Mouse (Mus musculus) midbrain, embryonic 14.5 days (tissue): Measurements from ENCODE around the gene Cacnb2. TPM values are rescaled to one million over a fixed set of nuclear protein-coding genes. Genes with fewer than 3 reads are reported as not detected.

Experiments
- ATAC-seq: fragments of 200-750 bp; cut with Nextera tagmentation; 2 replicates; pipeline ENCODE4 v1.8.0; 2017; ENCODE audit warnings: moderate number of reproducible peaks, moderate library complexity; ENCODE audit not compliant: low FRiP score, low TSS enrichment
- DNase-seq: peaks from one replicate; pipeline ENCODE4 v3.0.0-alpha.2; 2015
- H3K27ac ChIP-seq: fragments of 300-500 bp; sonication (generic); replicated peaks from 2 replicates; pipeline ENCODE4 v1.5.1; 2014; ENCODE audit warnings: mild to moderate bottlenecking, low read depth, low read length, moderate library complexity
- H3K27me3 ChIP-seq: fragments of 300-500 bp; sonication (generic); 2 replicates; pipeline ENCODE4 v1.6.1; 2014; ENCODE audit warnings: low read length, control low read depth, mixed read lengths; ENCODE audit not compliant: control insufficient read depth, insufficient read depth
- H3K36me3 ChIP-seq: fragments of 300-500 bp; sonication (generic); 2 replicates; pipeline ENCODE4 v1.6.1; 2014; ENCODE audit warnings: low read length, control low read depth; ENCODE audit not compliant: control insufficient read depth, insufficient read depth
- H3K4me1 ChIP-seq: fragments of 300-500 bp; sonication (generic); 2 replicates; pipeline ENCODE4 v1.6.1; 2014; ENCODE audit warnings: mild to moderate bottlenecking, antibody characterized with exemption, low read length, control low read depth; ENCODE audit not compliant: control insufficient read depth, insufficient read depth
- H3K4me2 ChIP-seq: fragments of 300-500 bp; sonication (generic); 2 replicates; pipeline ENCODE4 v1.6.1; 2014; ENCODE audit warnings: mild to moderate bottlenecking, low read length, moderate library complexity
- H3K4me3 ChIP-seq: fragments of 300-500 bp; sonication (generic); replicated peaks from 2 replicates; pipeline ENCODE4 v1.5.1; 2014; ENCODE audit warnings: low read depth, low read length
- H3K9ac ChIP-seq: fragments of 300-500 bp; sonication (generic); replicated peaks from 2 replicates; pipeline ENCODE4 v1.6.1; 2014; ENCODE audit warnings: mild to moderate bottlenecking, low read length, moderate library complexity
- H3K9me3 ChIP-seq: fragments of 300-500 bp; sonication (generic); 2 replicates; pipeline ENCODE4 v1.6.1; 2016; ENCODE audit warnings: low read length, control low read depth, mixed read lengths; ENCODE audit not compliant: control insufficient read depth
- WGBS: fragments of 180-500 bp; shearing (Covaris S2); extraction: QIAGEN DNeasy Blood & Tissue Kit; methylation state at CpG from one replicate; pipeline ENCODE4 v1.1.7; 2014; 5-methylcytosine and 5-hydroxymethylcytosine counted together
- polyA plus RNA-seq: library from polyadenylated mRNA; unstranded; fragments of >200 nt; fragmentation: Nextera tagmentation; extraction: Ambion mirVana; gene quantifications from 2 replicates; pipeline ENCODE4 v1.2.1, GENCODE M21; 2014

Gene Cacnb2
- polyA plus RNA-seq, 1 experiment from 2014 or later, result 5.9 TPM

DNA sequence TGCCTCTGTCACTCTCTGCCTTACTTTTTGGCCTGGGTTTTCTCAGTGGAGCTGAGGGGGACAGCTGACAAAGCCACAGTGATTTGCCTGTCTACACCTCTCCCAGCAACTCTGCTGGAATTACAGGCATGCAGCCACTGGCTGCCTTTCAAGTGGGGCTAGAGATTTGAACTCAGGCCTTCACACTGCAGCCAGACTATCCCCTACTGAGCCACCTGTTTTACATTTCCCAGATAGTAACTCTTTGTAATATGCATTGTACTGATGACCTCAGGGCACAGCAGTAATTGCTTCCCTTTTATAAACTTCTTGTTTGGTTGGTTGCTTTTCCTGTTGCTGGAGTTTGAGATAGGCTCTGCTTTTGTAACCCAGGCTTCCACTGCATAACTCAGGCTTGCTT, 220.2 kb downstream of the Cacnb2 start:
- no peaks in the 10 kb centered on the region for H3K27me3 ChIP-seq
- H3K9ac ChIP-seq, result no peak overlapping the region
- no peaks in the 10 kb centered on the region for H3K4me1 ChIP-seq
- H3K4me3 ChIP-seq, result no peak overlapping the region
- H3K36me3 ChIP-seq, result no peaks in the 10 kb centered on the region
- DNase-seq, result no peak
- H3K4me2 ChIP-seq, result no peak overlapping the region
- H3K27ac ChIP-seq, result no peak overlapping the region
- H3K9me3 ChIP-seq, result no peaks in the 10 kb centered on the region
- no peak for ATAC-seq

- Histone ChIP-seq H3K27me3 (no peaks in the 10 kb centered on the region), H3K36me3 (no peaks in the 10 kb centered on the region), H3K9me3 (no peaks in the 10 kb centered on the region), H3K4me2 (no peak overlapping the region), H3K4me3 (no peak overlapping the region), H3K27ac (no peak overlapping the region), H3K9ac (no peak overlapping the region), H3K4me1 (0 out of 2 replicates have a peak, but pooled peaks cover under 1% of the 10 kb centered on the region)
- WGBS, result 65% methylated on average over 11 of the region's 11 CpGs
- no peak; the same call in 1 of the 2 replicates for ATAC-seq
- DNase-seq, result no peak
Measured at GRCm38 (mm10) chr2:14823816-14824348, 221.0 kb downstream of the Cacnb2 start.

- H3K4me3 ChIP-seq, result no peak overlapping the region
- DNase-seq, result no peak
- H3K36me3 ChIP-seq, result no peaks in the 10 kb centered on the region
- no peak overlapping the region for H3K27ac ChIP-seq
- H3K27me3 ChIP-seq, result no peaks in the 10 kb centered on the region
- H3K4me1 ChIP-seq, result 0 out of 2 replicates have a peak, but pooled peaks cover 5% of the 10 kb centered on the region
- H3K9me3 ChIP-seq, result no peaks in the 10 kb centered on the region
- no peak overlapping the region for H3K9ac ChIP-seq
- H3K4me2 ChIP-seq, result no peak overlapping the region
- no peak for ATAC-seq
- WGBS, result 61% methylated on average over 4 of the region's 4 CpGs
Measured at GRCm38 (mm10) chr2:14825146-14825545, 222.3 kb downstream of the Cacnb2 start.

DNA sequence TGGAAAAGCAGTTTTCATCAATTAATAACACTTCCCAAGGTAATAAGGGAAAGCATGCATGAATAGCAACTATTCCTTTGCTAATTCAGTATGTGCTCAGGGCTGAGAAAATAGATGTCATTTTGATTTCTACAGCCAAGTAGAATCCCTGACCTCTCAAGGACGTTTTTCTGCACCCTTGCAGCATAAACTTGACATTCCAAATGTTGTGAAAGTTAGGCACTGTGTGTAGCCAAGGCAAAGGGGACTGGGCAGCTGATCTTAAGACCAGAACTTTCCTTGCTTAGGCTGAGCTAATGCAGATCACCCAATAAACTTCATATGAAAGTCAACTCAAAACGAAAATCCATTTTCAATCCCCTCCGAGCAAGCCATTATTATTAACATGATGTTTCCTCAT, 226.6 kb downstream of the Cacnb2 start:
- WGBS, result 65% methylated on average over 3 of the region's 3 CpGs
- Histone ChIP-seq H3K27me3 (no peaks in the 10 kb centered on the region), H3K4me1 (0 out of 2 replicates have a peak, but pooled peaks cover 5% of the 10 kb centered on the region), H3K36me3 (no peaks in the 10 kb centered on the region), H3K9me3 (no peaks in the 10 kb centered on the region), H3K27ac (no peak overlapping the region), H3K9ac (no peak overlapping the region), H3K4me3 (no peak overlapping the region), H3K4me2 (no peak overlapping the region)
- no peak for ATAC-seq
- DNase-seq, result no peak

GRCm38 (mm10) chr2:14831308-14831707, 228.4 kb downstream of the Cacnb2 start:
- 0 out of 2 replicates have a peak, but pooled peaks cover 5% of the 10 kb centered on the region for H3K4me1 ChIP-seq
- H3K4me2 ChIP-seq, result no peak overlapping the region
- no peaks in the 10 kb centered on the region for H3K27me3 ChIP-seq
- no peak overlapping the region for H3K9ac ChIP-seq
- no peaks in the 10 kb centered on the region for H3K9me3 ChIP-seq
- DNase-seq, result no peak
- ATAC-seq, result no peak
- no peaks in the 10 kb centered on the region for H3K36me3 ChIP-seq
- H3K27ac ChIP-seq, result no peak overlapping the region
- 74% methylated on average over 2 of the region's 2 CpGs for WGBS
- no peak overlapping the region for H3K4me3 ChIP-seq

DNA sequence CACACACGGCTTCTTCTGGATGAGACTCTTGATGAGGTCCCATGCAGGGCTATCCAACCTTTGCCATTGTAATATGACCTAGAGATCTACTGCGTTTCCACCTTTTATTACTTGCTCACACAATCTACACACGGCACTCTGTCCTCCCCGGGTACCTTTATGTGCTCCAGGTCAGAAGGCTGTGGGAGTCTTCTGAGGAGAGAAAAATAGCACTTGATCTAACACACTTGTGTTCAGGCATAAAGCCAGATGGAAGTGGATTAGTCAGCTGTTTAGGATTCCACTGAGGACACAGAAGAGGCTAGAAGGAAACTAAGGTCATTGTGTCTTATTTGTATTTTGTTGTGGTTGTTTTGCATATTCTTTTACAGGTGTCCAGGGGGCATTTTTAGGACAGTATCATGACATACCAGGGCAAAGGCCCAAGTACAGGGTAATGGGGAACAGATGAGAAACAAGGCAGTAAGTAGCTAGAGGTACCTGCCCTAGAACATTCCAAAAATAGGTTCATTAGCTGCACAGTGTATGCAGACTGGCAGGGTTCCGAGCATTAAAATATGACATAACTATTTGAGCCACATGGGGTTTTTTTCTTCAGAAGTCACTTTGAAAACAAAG, 231.9 kb downstream of the Cacnb2 start:
- no peak for ATAC-seq
- no peak overlapping the region for H3K4me3 ChIP-seq
- 80% methylated on average over 5 of the region's 5 CpGs for WGBS

GRCm38 (mm10) chr2:14841272-14841671, 238.4 kb downstream of the Cacnb2 start:
- ATAC-seq (no peak), DNase-seq (no peak)
- Histone ChIP-seq H3K4me1 (no peaks in the 10 kb centered on the region), H3K27me3 (no peaks in the 10 kb centered on the region), H3K9ac (no peak overlapping the region), H3K27ac (no peak overlapping the region), H3K36me3 (no peaks in the 10 kb centered on the region), H3K4me2 (no peak overlapping the region), H3K9me3 (no peaks in the 10 kb centered on the region), H3K4me3 (no peak overlapping the region)
- WGBS, result 37% methylated on average over 1 of the region's 1 CpGs

More for the DNA sequence above, 231.9 kb downstream of the Cacnb2 start:
- Histone ChIP-seq H3K27me3 (no peaks in the 10 kb centered on the region), H3K36me3 (no peaks in the 10 kb centered on the region), H3K27ac (no peak overlapping the region), H3K4me1 (no peaks in the 10 kb centered on the region), H3K4me2 (no peak overlapping the region), H3K9ac (no peak overlapping the region), H3K9me3 (no peaks in the 10 kb centered on the region)
- DNase-seq, result no peak

DNA sequence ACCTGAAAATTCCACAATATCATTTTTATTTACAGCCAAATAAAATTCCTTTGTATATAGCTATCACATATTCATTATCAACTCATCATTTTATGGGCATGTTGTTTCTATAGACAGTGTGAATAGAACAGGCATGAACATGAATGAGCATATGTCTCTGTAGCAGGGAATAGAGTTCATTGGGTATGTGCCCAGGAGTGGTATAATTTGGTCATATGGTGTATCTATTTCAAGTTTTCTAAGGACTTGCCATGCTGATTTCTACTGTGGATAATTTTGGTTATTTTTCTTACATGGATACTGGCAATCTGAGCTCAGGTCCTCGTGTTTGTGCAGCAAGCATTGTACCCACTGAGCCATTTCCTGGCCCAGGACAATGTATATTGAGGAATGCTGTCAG, 243.8 kb downstream of the Cacnb2 start:
- no peak for ATAC-seq

GRCm38 (mm10) chr2:14847188-14847587, 244.3 kb downstream of the Cacnb2 start:
- Histone ChIP-seq H3K4me2 (no peak overlapping the region), H3K9ac (no peak overlapping the region), H3K9me3 (no peaks in the 10 kb centered on the region), H3K4me1 (no peaks in the 10 kb centered on the region), H3K27ac (no peak overlapping the region), H3K36me3 (no peaks in the 10 kb centered on the region), H3K4me3 (no peak overlapping the region), H3K27me3 (no peaks in the 10 kb centered on the region)
- 89% methylated on average over 1 of the region's 1 CpGs for WGBS
- DNase-seq, result no peak
- ATAC-seq, result no peak

More for the DNA sequence above, 243.8 kb downstream of the Cacnb2 start:
- Histone ChIP-seq H3K9me3 (no peaks in the 10 kb centered on the region), H3K27me3 (no peaks in the 10 kb centered on the region), H3K4me1 (no peaks in the 10 kb centered on the region), H3K36me3 (no peaks in the 10 kb centered on the region), H3K4me3 (no peak overlapping the region), H3K9ac (no peak overlapping the region), H3K4me2 (no peak overlapping the region), H3K27ac (no peak overlapping the region)
- WGBS, result 85% methylated on average over 1 of the region's 1 CpGs
- DNase-seq, result no peak
